Mouse (Mus musculus) spleen, postnatal 4 days (tissue): Measurements from ENCODE around the gene Slc35f6.
"Not testable (repeated sequence)": the region's sequence is repeated elsewhere in the genome, so short reads cannot be mapped to it uniquely, and the experiment has no call there.

ENCODE experiments used
- DNase-seq, 2 experiments: peaks; one replicate each; pipeline ENCODE4 v3.0.0; 2022; ENCODE audit warnings: low spot score in 2 of 2

Gene Slc35f6

DNA sequence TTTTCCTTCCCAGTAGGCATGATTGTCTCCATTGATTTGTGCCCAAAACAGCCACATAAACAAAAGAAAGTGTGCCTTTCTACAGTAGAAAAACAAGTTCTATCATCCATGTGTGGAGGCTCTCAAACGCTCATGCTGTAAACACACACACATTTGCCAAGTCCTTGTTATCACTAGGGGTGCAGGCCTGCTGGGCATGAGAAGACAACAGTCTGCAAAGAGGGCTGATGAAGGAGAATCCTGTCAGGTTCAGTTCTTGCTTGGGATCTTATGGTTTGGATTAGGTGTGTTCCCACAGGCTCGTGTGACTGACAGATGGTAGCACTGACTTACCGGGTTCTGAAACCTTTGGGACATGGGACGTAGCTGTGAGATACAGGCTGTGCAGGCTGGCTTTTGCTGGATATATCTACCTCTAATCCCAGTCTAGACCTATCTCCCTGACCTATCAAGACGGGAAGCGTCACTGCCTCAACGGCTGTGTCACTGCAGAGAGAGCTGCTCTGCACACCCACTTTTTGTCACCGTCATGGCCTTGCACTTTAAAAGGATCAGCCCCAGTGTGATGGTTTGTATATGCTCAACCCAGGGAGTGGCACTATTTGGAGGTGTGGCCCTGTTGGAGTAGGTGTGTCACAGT is 52.7 kb downstream of the Slc35f6 start:
- DNase-seq, result no peak

GRCm38 (mm10) chr5:30701373-30701772 is 53.6 kb downstream of the Slc35f6 start:
- not testable (repeated sequence) for DNase-seq

- no peak for DNase-seq
Observed at GRCm38 (mm10) chr5:30701866-30702265, 54.1 kb downstream of the Slc35f6 start.
